Mouse (Mus musculus) heart, postnatal 0 days (tissue): ENCODE measurements around the gene Zfp995.
"Not testable (repeated sequence)": the region's sequence is repeated elsewhere in the genome, so short reads cannot be mapped to it uniquely, and the experiment has no call there.

Experiments used
- CTCF ChIP-seq: IDR thresholded peaks from 2 replicates; pipeline ENCODE4 v1.5.1; 2016; ENCODE audit warnings: antibody characterized with exemption, control low read depth, low read depth
- EP300 ChIP-seq: IDR thresholded peaks from 2 replicates; pipeline ENCODE4 v1.6.1; 2016; ENCODE audit warnings: antibody characterized with exemption, low read depth

DNA sequence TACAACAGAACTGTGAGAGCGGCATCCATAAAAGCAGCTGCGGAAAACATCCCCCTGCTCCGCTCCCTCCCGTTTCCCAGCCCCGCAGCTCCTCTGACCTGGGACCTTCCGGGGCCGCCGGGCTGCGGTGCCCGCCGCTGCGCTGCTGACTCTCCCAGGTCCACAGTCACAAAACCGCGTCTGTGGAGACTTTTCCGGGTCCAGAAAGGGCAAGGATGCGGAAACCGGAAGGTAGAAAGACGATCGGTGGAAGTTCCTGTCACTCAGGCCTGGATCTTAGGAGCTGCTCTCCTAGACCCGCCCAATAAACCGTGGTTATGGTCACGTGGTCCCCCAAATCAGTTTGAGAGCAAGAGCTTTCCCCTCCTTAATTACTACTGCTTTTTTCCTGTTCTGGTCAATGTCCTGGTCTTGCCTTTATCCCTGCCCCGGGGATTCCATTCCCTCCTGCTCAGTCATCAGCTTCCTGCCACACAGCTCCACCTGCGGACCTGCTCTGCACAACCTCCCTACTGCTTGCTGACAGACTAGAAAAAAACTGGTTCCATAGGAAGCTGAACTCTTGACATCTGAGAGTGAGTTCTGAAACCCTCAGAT, at the start of gene Zfp995:
- TF ChIP-seq CTCF, EP300: not testable (repeated sequence)
